Mouse (Mus musculus): ENCODE measurements around the gene Antxrl. TPM values are rescaled to one million over a fixed set of nuclear protein-coding genes. Genes with fewer than 3 reads are reported as not detected.

Antxrl gene
- polyA plus RNA-seq, 1 experiment, result not detected

DNA sequence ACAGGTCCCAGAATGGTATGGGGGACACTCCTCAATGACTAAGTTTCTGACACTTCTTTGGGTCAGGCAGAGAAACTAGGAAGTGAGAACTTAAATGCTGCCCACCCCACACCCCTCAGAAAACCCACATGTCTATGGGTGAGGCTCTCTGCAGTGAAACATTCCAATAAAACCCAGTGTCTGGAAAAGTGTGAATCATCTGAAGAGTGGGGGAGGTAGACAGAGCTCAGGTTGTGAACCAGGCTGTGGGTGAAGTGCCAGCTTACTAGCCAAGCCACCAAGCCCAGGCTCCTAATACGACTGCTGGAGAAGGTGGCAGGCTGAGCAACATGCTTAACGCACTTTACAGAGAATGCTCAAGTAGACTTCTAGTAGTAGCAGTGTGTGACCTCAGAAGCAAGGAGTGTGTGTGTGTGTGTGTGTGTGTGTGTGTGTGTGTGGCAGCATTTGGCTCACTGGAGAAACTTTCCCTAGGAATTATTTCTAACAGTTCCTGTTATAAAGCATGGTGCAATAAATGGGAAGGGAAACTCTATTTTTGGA is 35.4 kb downstream of the Antxrl start:
- TF ChIP-seq GATA1 (IDR thresholded peaks at IDR 0.05; ENCODE audit: low read length), result no peak

GRCm38 (mm10) chr14:34089796-34090195 is 37.3 kb downstream of the Antxrl start:
- no peak for TF ChIP-seq GATA1 (IDR thresholded peaks at IDR 0.05; ENCODE audit: low read length)

- no peak for TF ChIP-seq GATA1 (IDR thresholded peaks at IDR 0.05; ENCODE audit: low read length)
These were observed 39.0 kb downstream of the Antxrl start for GRCm38 (mm10) chr14:34091475-34091874.

GRCm38 (mm10) chr14:34092856-34093255 is 40.3 kb downstream of the Antxrl start:
- TF ChIP-seq GATA1 (IDR thresholded peaks at IDR 0.05; ENCODE audit: low read length), result no peak

DNA sequence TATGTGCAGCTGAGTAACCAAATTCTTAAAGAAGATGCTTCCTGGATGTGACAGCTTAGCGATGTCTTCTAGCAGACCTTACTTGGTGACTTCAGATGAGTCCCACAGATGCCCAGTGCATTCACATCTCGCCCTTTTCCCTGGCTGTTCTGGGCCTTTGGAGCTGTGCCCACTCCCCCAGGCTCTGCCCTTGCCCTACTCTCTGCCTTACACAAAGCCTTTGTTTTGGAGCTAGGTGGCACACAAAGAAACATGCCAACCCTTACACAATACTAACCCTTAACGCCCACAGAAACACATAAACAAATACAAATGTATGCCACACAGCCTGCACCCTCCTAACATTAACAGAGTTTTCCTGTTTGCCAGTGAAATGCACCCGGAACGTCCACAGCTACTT is 43.7 kb downstream of the Antxrl start:
- TF ChIP-seq GATA1 (IDR thresholded peaks at IDR 0.05; ENCODE audit: low read length), result no peak

DNA sequence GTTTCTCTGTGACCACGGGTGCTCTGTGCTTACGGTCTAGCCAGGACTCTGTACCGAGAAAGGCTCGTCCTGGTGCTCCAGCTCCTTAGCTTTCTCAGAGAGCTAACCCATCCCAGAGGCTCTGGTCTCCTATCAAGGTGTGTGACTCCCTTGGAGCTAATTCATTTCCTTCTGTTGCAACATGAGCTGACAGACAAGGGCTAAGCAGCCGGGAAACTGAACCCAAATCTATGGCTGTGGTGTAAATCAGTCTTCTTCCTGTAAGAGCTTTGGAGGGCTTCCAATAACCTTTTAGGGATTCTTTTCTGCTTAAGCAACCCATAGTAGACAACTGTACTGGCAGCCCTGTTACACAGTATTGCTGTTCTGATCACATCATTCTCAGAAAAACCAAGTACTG is 50.1 kb downstream of the Antxrl start, which contains the start of gene A630023A22Rik:
A630023A22Rik (minus strand) TSS at position 154 of the 400 bp plus-strand sequence.
- no peak for TF ChIP-seq GATA1 (IDR thresholded peaks at IDR 0.05; ENCODE audit: low read length)

GRCm38 (mm10) chr14:34103855-34104254 is 51.3 kb downstream of the Antxrl start:
- no peak for TF ChIP-seq GATA1 (IDR thresholded peaks at IDR 0.05; ENCODE audit: low read length)

- no peak for TF ChIP-seq GATA1 (IDR thresholded peaks at IDR 0.05; ENCODE audit: low read length)
These were observed 52.4 kb downstream of the Antxrl start for GRCm38 (mm10) chr14:34104892-34105291.

- no peak for TF ChIP-seq GATA1 (IDR thresholded peaks at IDR 0.05; ENCODE audit: low read length)
These were observed 54.0 kb downstream of the Antxrl start for GRCm38 (mm10) chr14:34106389-34107062.

- TF ChIP-seq GATA1 (IDR thresholded peaks at IDR 0.05; ENCODE audit: low read length), result no peak
These were observed 55.1 kb downstream of the Antxrl start for GRCm38 (mm10) chr14:34107594-34107993.

GRCm38 (mm10) chr14:34114311-34114710 is 61.8 kb downstream of the Antxrl start:
- TF ChIP-seq GATA1 (IDR thresholded peaks at IDR 0.05; ENCODE audit: low read length), result no peak

DNA sequence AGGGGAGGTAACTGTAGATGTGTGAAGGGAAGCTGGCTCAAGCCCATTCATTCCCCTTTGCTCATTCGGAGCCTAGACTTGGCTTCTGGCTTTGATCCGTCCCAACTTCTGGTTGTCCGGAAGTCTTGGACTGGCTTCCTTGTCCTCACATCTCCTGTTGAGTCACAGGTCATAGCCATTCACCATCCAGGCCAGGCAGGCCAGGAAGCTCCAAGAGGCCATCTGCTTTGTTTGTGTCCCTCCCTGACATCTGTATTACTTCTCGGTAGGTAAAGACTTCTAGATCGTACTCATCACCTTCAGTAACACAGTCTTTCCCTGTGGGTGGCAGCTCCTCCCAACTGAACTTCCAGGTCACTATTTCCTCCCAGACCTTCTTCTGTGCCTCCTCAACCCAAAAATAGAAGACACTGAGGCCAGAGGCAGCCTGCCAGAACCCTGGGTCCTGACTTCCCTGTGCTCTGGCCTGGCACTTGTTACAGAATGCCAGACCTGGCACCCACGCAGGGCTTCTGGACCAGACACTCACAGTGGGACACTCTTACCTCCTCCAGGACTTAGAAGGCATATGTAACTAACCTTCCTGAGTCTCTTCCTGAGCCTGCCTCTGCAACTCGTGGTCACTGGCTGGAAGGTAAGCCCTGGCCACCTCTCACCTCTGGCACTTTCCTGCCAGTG is 66.7 kb downstream of the Antxrl start:
- no peak for TF ChIP-seq GATA1 (IDR thresholded peaks at IDR 0.05; ENCODE audit: low read length)

DNA sequence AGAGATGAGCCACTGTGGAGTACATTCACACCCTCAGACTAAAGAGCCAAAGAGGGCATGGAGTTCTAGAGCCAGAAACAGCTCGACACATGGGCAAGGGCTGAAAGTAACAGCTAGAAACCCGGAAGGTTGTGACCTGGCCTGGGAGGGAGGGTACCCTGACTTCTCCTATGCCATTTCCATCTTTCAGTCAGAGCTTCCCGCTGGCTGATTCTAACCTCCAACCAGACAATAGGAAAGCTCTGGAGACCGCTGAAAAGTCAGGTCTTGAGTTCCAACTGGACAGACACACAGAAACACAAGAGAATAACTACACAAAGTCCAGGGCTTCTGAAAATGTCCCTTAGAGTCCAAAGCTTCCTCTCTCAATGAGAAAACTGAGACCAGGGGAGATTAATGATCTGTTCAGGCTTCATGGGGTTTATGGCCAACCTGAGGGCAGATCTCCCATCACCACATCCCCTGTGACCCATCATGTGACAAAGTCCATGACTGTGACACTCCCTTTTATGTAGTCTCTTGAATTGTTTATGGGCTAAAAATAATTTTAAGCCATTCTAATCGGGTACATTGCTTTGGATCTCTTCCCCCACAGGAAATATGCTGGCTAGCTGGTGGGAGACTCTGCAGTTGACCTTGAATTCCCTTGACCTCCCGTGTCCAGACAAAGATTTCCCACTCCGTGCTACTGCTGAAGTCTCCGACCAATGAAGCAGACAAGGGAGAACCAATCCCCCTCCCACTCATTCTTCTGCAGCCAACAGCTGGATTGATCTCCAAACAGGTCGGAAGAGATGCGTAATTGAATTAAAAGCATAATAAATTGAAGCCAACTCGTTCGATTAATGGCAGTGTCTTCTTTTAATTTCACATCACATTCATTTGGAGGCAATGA is 67.8 kb downstream of the Antxrl start:
- TF ChIP-seq GATA1 (IDR thresholded peaks at IDR 0.05; ENCODE audit: low read length), result no peak

GRCm38 (mm10) chr14:34120923-34121351 is 68.4 kb downstream of the Antxrl start:
- TF ChIP-seq GATA1 (IDR thresholded peaks at IDR 0.05; ENCODE audit: low read length), result no peak

DNA sequence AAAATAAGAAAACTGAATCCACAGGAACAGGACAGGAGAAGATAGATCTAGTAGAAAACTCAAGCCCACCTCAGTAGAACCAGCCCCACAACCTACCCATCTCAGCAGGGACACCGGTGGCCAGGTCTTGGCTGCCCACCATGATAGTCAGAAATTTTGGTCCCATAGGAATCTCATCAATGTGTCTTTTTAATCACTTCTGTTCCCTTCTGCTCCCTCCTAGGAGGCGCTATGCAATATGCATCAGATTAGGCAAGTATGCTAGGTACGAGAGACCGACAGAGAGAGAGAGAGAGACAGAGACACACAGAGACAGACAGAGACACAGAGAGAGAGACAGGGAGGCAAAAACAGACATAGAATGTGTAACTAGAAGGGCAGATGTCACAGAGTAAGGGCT is 69.2 kb downstream of the Antxrl start:
- TF ChIP-seq GATA1 (IDR thresholded peaks at IDR 0.05; ENCODE audit: low read length), result no peak

Other genes starting within 250 kb of the Antxrl start
- not detected in 2 replicates for gene Gdf10, start 129.1 kb upstream of the Antxrl start, polyA plus RNA-seq (2012)
- gene Gdf2, start 111.7 kb upstream of the Antxrl start, polyA plus RNA-seq (2012), result not detected in 2 replicates
- gene Rbp3, start 98.7 kb upstream of the Antxrl start, polyA plus RNA-seq (2012), result not detected in 2 replicates
- gene Zfp488, start 73.9 kb upstream of the Antxrl start, polyA plus RNA-seq (2012), result not detected in 2 replicates
- gene Gm30083, start 37.5 kb upstream of the Antxrl start, polyA plus RNA-seq (2012), result not detected in 2 replicates
- gene Gm5460, start 35.9 kb upstream of the Antxrl start, polyA plus RNA-seq (2012), result not detected in 2 replicates
- gene Anxa8, start 33.3 kb downstream of the Antxrl start, polyA plus RNA-seq (2012), result not detected in 2 replicates
- not detected in 2 replicates for gene A630023A22Rik, start 50.0 kb downstream of the Antxrl start, polyA plus RNA-seq (2012)
- gene Npy4r, start 99.8 kb downstream of the Antxrl start, polyA plus RNA-seq (2012), result not detected in 2 replicates
- gene Gprin2, start 148.9 kb downstream of the Antxrl start, polyA plus RNA-seq (2012), result not detected in 2 replicates
- gene Syt15, start 166.9 kb downstream of the Antxrl start, polyA plus RNA-seq (2012), result not detected in 2 replicates

Data from G1E-ER4 (cell line).